ENCODE assay signal across 29 mouse cellular contexts in genomic region chr3:128922150-128922549, GRCm38 (mm10).
"Had no signal": no experiment of that assay in that cellular context is flagged by ENCODE, and none has a peak within 500 bp of the region (broad histone marks: within the 10 kb centered on the region; RNA-seq: fewer than 3 reads in every experiment).

No protein-coding gene starts in this region.

- H3K4me3 ChIP-seq: embryonic facial prominence, embryonic 10.5 days; embryonic facial prominence, embryonic 12.5 days; embryonic facial prominence, embryonic 13.5 days; embryonic facial prominence, embryonic 15.5 days; erythroblast, embryonic 14.5 days; forebrain, embryonic 10.5 days; forebrain, embryonic 12.5 days; forebrain, embryonic 13.5 days; forebrain, embryonic 15.5 days; gastrocnemius, adult 2 months had no signal

- H3K36me3 ChIP-seq: embryonic facial prominence, embryonic 10.5 days; embryonic facial prominence, embryonic 12.5 days; embryonic facial prominence, embryonic 13.5 days; embryonic facial prominence, embryonic 15.5 days; forebrain, embryonic 10.5 days; forebrain, embryonic 12.5 days; forebrain, embryonic 15.5 days had no signal

- ATAC-seq: forebrain, embryonic 13.5 days; forebrain, embryonic 14.5 days; forebrain, embryonic 15.5 days; forebrain, embryonic 16.5 days; forebrain, postnatal 0 days had no signal

- H3K9me3 ChIP-seq: embryonic facial prominence, embryonic 10.5 days; embryonic facial prominence, embryonic 12.5 days; embryonic facial prominence, embryonic 13.5 days; embryonic facial prominence, embryonic 15.5 days; forebrain, embryonic 10.5 days; forebrain, embryonic 12.5 days; forebrain, embryonic 13.5 days; forebrain, embryonic 15.5 days had no signal

- H3K4me2 ChIP-seq: embryonic facial prominence, embryonic 12.5 days; embryonic facial prominence, embryonic 13.5 days; embryonic facial prominence, embryonic 15.5 days; forebrain, embryonic 12.5 days; forebrain, embryonic 13.5 days; forebrain, embryonic 15.5 days had no signal

- H3K4me1 ChIP-seq: embryonic facial prominence, embryonic 10.5 days; embryonic facial prominence, embryonic 12.5 days; embryonic facial prominence, embryonic 13.5 days; embryonic facial prominence, embryonic 15.5 days; forebrain, embryonic 10.5 days; forebrain, embryonic 12.5 days; forebrain, embryonic 13.5 days; forebrain, embryonic 15.5 days had no signal

- H3K27ac ChIP-seq: embryonic facial prominence, embryonic 10.5 days; embryonic facial prominence, embryonic 12.5 days; embryonic facial prominence, embryonic 13.5 days; embryonic facial prominence, embryonic 15.5 days; forebrain, embryonic 10.5 days; forebrain, embryonic 12.5 days; forebrain, embryonic 13.5 days; forebrain, embryonic 15.5 days; gastrocnemius, adult 2 months had no signal

- H3K27me3 ChIP-seq: embryonic facial prominence, embryonic 15.5 days; forebrain, embryonic 12.5 days; forebrain, embryonic 13.5 days; forebrain, embryonic 15.5 days had no signal

- H3K9ac ChIP-seq: embryonic facial prominence, embryonic 12.5 days; embryonic facial prominence, embryonic 13.5 days; embryonic facial prominence, embryonic 15.5 days; forebrain, embryonic 12.5 days; forebrain, embryonic 13.5 days; forebrain, embryonic 15.5 days; forebrain, postnatal 0 days had no signal

- DNase-seq: cerebellum, adult 18-20 months; cerebellum, adult 2 months; cerebellum, adult 8-10 months; cerebellum, adult 9-10 months; cerebellum, adult 9-11 months; cerebellum, postnatal 10 days; cerebellum, postnatal 14 days; cerebellum, postnatal 25 days; cerebellum, postnatal 36 days; embryo, embryonic 11 days; forebrain, postnatal 0 days; gastrocnemius, adult 2 months; gastrocnemius, postnatal 10 days; gastrocnemius, postnatal 14 days; gastrocnemius, postnatal 25 days; gastrocnemius, postnatal 36 days; heart, adult 11 months; heart, adult 18-20 months had no signal
